16 mouse cellular contexts compared by ENCODE assay signal in the genomic region with DNA sequence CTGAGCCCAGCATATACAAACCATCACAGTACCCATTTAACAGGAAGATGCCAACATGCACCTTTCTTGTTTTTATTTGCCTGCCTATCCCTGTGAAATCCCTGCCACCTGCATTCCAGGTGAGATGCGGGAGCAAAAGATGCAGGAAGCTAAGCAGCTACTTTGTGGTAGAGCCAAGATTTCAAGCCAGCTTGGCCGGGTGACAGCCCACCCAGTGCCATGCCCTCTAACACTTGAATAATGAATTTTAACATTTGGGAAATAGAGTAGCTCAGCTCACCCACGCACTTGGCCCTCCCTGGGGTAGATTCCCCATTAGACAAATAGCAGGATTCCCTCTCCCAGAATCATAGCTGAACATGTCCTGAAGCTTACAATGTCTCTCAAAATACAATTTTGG.
"Had no signal": no experiment of that assay in that cellular context is flagged by ENCODE, and none has a peak within 500 bp of the region (broad histone marks: within the 10 kb centered on the region; RNA-seq: fewer than 3 reads in every experiment).

No protein-coding gene starts in this region.

- H3K4me1 ChIP-seq: liver, embryonic 13.5 days; midbrain, embryonic 15.5 days; neural tube, embryonic 12.5 days; neural tube, embryonic 15.5 days; stomach, embryonic 15.5 days had no signal

- DNase-seq: kidney, postnatal 10 days; kidney, postnatal 36 days; layer of hippocampus, postnatal 36 days; liver, embryonic 13.5 days; lung, adult 2 months; lung, postnatal 14 days; lung, postnatal 4 days; right cerebral cortex, postnatal 25 days; spleen, adult 18-20 months; thymus, postnatal 25 days had no signal

- H3K9me3 ChIP-seq: midbrain, embryonic 12.5 days; midbrain, embryonic 15.5 days; neural tube, embryonic 12.5 days; neural tube, embryonic 15.5 days; stomach, embryonic 15.5 days had no signal

- H3K9ac ChIP-seq: liver, embryonic 13.5 days; midbrain, embryonic 12.5 days; midbrain, embryonic 15.5 days; neural tube, embryonic 12.5 days; neural tube, embryonic 15.5 days; stomach, embryonic 15.5 days had no signal

- H3K27me3 ChIP-seq: liver, embryonic 13.5 days; midbrain, embryonic 15.5 days; stomach, embryonic 15.5 days had no signal

- H3K4me2 ChIP-seq: liver, embryonic 13.5 days; midbrain, embryonic 12.5 days; midbrain, embryonic 15.5 days; neural tube, embryonic 12.5 days; neural tube, embryonic 15.5 days; stomach, embryonic 15.5 days had no signal

- H3K27ac ChIP-seq: left cerebral cortex, adult 2 months; liver, embryonic 13.5 days; midbrain, embryonic 12.5 days; midbrain, embryonic 15.5 days; neural tube, embryonic 12.5 days; neural tube, embryonic 15.5 days; stomach, embryonic 15.5 days had no signal

- H3K4me3 ChIP-seq: left cerebral cortex, adult 2 months; liver, embryonic 13.5 days; midbrain, embryonic 12.5 days; midbrain, embryonic 15.5 days; neural tube, embryonic 12.5 days; neural tube, embryonic 15.5 days; stomach, embryonic 15.5 days had no signal

- ATAC-seq: midbrain, embryonic 15.5 days had no signal

- H3K36me3 ChIP-seq: liver, embryonic 13.5 days; midbrain, embryonic 12.5 days; midbrain, embryonic 15.5 days; neural tube, embryonic 12.5 days; neural tube, embryonic 15.5 days; stomach, embryonic 15.5 days had no signal
